Mouse (Mus musculus) gastrocnemius, postnatal 36 days (tissue): ENCODE results near the gene Scamp4. TPM values are rescaled to one million over a fixed set of nuclear protein-coding genes. Genes with fewer than 3 reads are reported as not detected.
A peak's percentile ranks its signal among the peaks of the same experiment; 100 is the strongest.

Experiments
- DNase-seq, 2 experiments: peaks; one replicate each; pipeline ENCODE4 v3.0.0; 2022
- intact Hi-C: fragments of 180-260 bp; cut with DNase I; formaldehyde crosslinking; loops from one replicate; pipeline ENCODE4 v1.15.1; 2025
- total RNA-seq, 2 experiments: library from RNA; stranded (reverse); gene quantifications; 2 replicates each; pipeline ENCODE4 v1.2.3; 2021

Gene Scamp4
- total RNA-seq, 2 experiments from 2014 or later = 14.5 to 14.8 TPM

DNA sequence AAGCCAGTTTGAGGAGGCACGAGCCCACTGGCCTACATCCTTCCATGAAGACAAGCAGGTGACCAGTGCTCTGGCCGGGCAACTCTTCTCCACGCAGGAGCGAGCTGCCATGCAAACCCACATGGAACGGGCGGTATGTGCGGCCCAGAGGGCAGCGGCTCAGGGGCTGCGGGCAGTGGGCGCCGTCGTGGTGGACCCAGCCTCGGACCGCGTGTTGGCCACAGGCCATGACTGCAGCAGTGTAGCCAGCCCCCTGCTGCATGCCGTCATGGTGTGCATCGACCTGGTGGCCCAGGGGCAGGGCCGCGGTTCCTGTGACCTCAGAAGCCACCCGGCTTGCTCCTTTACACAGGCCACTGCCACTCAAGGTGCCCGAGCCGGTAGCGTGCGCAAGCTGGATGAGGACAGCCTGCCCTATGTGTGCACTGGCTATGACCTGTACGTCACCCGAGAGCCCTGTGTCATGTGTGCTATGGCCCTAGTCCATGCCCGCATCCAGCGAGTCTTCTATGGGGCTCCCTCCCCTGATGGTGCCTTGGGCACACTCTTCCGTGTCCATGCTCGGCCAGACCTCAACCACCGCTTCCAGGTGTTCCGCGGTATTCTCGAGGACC lies 4.2 kb downstream of the Scamp4 start:
- intact Hi-C loops = no loop called here

GRCm38 (mm10) chr10:80608435-80608834 lies 5.8 kb downstream of the Scamp4 start:
- intact Hi-C loops = no loop called here
- no peak for DNase-seq

More for the DNA sequence above, 4.2 kb downstream of the Scamp4 start:
- no peak for DNase-seq

- DNase-seq = no peak
- intact Hi-C loops = no loop called here
These were observed 6.7 kb downstream of the Scamp4 start for GRCm38 (mm10) chr10:80609269-80609924.

GRCm38 (mm10) chr10:80610116-80610785 lies 7.6 kb downstream of the Scamp4 start:
- intact Hi-C loops = loop anchor here (2.0 kb wide), 1 partner anchor 79 kb away; no protein-coding TSS in a partner anchor
- no peak for DNase-seq

- intact Hi-C loops = loop anchor here (2.0 kb wide), 1 partner anchor 78 kb away; no protein-coding TSS in a partner anchor
- DNase-seq = no peak
These were observed 8.4 kb downstream of the Scamp4 start for GRCm38 (mm10) chr10:80611024-80611423.

DNA sequence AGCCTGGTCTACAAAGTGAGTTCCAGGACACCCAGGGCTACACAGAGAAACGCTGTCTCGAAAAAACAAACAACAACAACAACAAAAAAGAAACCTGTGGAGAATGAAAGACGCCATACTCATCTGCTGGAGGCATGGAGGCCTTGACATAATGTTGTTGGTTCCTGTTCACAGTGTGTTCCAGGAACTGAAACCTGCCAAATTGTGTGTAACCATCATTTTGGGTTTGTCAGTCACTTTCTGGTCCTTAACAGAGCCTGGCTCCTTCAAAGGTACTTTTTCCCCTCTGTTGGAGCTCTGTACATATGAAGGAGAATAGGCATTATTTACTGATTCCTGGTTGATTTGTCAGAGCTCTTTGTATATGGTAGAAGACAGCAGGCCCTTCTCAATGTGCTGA lies 9.2 kb downstream of the Scamp4 start:
- no peak for DNase-seq
- intact Hi-C loops = loop anchor here (2.0 kb wide), 1 partner anchor 77 kb away; no protein-coding TSS in a partner anchor

GRCm38 (mm10) chr10:80613821-80614220 lies 11.1 kb downstream of the Scamp4 start:
- intact Hi-C loops = no loop called here

DNA sequence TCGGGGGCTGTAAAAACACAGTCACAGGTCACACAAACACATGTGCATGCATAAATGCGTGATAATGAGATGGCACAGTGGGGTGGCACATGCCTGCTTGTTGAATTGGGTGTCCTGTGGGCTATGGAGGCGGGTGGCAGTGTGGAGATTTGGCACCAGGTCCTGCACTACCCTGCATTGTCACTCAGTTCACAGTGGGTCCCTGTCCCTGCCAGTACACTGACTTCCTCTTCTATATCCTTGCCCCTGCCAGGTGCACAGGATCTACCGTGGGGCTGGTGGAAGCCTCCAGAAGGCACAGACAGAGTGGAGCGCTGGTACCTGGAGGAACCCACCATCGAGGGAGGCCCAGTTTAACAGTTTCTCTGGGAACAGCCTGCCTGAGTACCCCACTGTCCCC lies 11.7 kb downstream of the Scamp4 start:
- DNase-seq = no peak
- intact Hi-C loops = no loop called here

More at GRCm38 (mm10) chr10:80613821-80614220, 11.1 kb downstream of the Scamp4 start:
- no peak for DNase-seq

- no peak for DNase-seq
- intact Hi-C loops = no loop called here
These were observed 15.5 kb downstream of the Scamp4 start for GRCm38 (mm10) chr10:80618181-80618580.

GRCm38 (mm10) chr10:80619465-80620244 lies 17.0 kb downstream of the Scamp4 start:
- DNase-seq = no peak
- intact Hi-C loops = no loop called here

GRCm38 (mm10) chr10:80620365-80620764 lies 17.7 kb downstream of the Scamp4 start:
- intact Hi-C loops = no loop called here
- no peak for DNase-seq

DNA sequence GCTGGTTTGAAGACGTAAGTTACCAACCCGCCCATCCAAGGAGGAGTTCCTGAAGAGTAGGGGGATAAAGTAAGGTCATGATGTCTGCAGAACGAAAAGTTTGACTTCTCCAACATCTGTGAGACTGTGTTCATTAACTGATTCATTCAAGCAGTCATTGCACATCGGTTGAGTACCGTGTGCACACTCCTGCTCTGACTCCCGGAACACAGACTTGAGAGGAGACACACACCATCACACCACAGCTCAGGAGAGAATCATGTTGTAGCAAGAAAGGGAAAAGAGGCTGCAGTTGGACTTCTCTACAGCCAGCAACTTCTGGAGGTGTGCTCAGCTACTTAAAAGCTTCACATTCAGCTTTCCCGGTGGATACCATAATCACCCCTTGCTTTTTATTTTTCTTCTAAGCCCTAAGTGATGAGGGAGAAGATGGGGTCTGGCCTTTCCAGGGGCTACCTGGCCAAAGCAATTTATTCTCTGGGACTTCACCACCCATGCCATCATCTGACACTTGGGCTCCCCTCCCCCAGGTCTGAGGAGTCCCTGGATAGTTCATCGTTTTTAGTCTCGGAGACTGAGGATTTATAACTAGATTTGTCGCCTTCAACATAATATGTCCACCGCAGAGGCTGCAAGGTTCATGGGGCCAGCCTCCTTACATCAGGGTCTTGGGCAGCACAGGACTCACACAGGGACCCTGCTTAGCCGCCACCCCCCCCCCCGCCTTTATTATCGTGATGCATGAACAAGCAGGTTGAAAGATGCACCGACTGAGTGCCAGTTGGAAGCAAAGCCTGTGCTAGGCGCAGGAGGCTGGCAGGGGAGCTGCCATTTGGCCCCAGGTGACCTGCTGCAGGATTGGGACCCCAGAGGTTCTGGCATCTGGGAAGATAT lies 18.4 kb downstream of the Scamp4 start:
- intact Hi-C loops = no loop called here
- no peak for DNase-seq

- intact Hi-C loops = no loop called here
- no peak for DNase-seq
These were observed 18.9 kb downstream of the Scamp4 start for GRCm38 (mm10) chr10:80621690-80621939.

GRCm38 (mm10) chr10:80621940-80622660 lies 19.4 kb downstream of the Scamp4 start:
- intact Hi-C loops = no loop called here
- DNase-seq = peak; percentile 97

- no peak for DNase-seq
- intact Hi-C loops = no loop called here
These were observed 20.2 kb downstream of the Scamp4 start, which contains the start of gene Csnk1g2 for GRCm38 (mm10) chr10:80622661-80623456. Gene Csnk1g2, plus strand, starts transcription at chr10:80622838.

DNA sequence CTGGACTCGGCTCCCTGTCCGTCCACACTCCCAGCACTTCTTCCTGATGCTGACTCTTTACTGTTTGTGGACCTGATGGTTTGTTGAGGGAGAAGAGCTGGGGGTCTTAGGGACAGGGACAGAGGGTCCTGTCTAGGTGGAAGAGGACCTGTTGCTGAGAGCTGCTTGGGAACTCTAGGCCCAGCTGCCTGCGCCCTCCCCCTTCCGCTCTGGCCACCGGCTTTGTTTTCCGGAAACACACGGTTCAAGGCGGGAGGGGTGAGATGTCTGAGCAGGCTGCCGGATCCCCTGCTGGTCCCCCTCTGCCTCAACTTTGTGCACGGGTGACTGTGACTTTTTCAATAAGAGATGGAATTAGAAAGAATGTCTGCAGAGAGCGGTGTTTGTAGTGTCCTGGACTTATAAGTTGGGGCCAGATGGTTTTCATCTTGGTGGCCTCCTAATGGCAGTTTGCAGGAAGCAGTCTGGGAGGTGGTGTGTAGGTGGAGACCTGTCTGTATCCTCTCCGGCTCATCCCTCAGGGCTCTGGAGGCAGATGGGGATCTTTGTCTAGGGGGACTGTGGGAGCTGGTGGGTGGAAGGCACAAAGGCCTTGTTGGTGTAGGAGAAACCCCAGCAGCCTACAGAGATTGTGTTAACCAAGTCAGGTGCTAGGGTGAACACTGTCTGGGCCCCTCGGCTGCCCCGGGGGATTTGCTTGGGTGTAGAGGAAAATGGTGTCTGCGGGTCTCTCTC lies 21.0 kb downstream of the Scamp4 start:
- peak in 1 of 2 experiments; percentile 42 for DNase-seq
- intact Hi-C loops = no loop called here

GRCm38 (mm10) chr10:80625764-80626163 lies 23.1 kb downstream of the Scamp4 start:
- no peak for DNase-seq
- intact Hi-C loops = no loop called here

GRCm38 (mm10) chr10:80627685-80628084 lies 25.0 kb downstream of the Scamp4 start:
- intact Hi-C loops = no loop called here

More at GRCm38 (mm10) chr10:80627685-80628084, 25.0 kb downstream of the Scamp4 start:
- peak in 1 of 2 experiments; percentile 44 for DNase-seq
